Mouse (Mus musculus) midbrain, embryonic 10.5 days (tissue): ENCODE data around the gene Cnot11. TPM values are rescaled to one million over a fixed set of nuclear protein-coding genes. Genes with fewer than 3 reads are reported as not detected.
A peak's percentile ranks its signal among the peaks of the same experiment; 100 is the strongest.

Experiments
- DNase-seq: peaks from one replicate; pipeline ENCODE4 v3.0.0-alpha.2; 2017; ENCODE audit warnings: low spot score
- H3K27ac ChIP-seq: fragments of 300-500 bp; sonication (generic); replicated peaks from 2 replicates; pipeline ENCODE4 v1.5.1; 2016; ENCODE audit warnings: mild to moderate bottlenecking
- H3K27me3 ChIP-seq: fragments of 300-500 bp; sonication (generic); 2 replicates; pipeline ENCODE4 v1.6.1; 2016; ENCODE audit warnings: low read depth, mild to moderate bottlenecking; ENCODE audit not compliant: poor library complexity, severe bottlenecking
- H3K36me3 ChIP-seq: fragments of 300-500 bp; sonication (generic); 2 replicates; pipeline ENCODE4 v1.6.1; 2016; ENCODE audit warnings: mild to moderate bottlenecking, moderate library complexity
- H3K4me1 ChIP-seq: fragments of 300-500 bp; sonication (generic); 2 replicates; pipeline ENCODE4 v1.6.1; 2016
- H3K4me3 ChIP-seq: fragments of 300-500 bp; sonication (generic); 2 replicates; pipeline ENCODE4 v1.5.1; 2016; ENCODE audit warnings: mild to moderate bottlenecking, moderate library complexity
- H3K9me3 ChIP-seq: fragments of 300-500 bp; sonication (generic); replicated peaks from 2 replicates; pipeline ENCODE4 v1.6.1; 2016; ENCODE audit warnings: mild to moderate bottlenecking
- WGBS: fragments of 180-500 bp; shearing (Covaris S2); methylation state at CpG from one replicate; pipeline ENCODE4 v1.1.7; 2016; 5-methylcytosine and 5-hydroxymethylcytosine counted together
- polyA plus RNA-seq: library from polyadenylated mRNA; unstranded; fragments of >200 nt; fragmentation: Nextera tagmentation; extraction: Ambion mirVana; gene quantifications from 2 replicates; pipeline ENCODE4 v1.2.1, GENCODE M21; 2016

The Cnot11 gene
- 18.8 and 20.9 TPM in 2 replicates for polyA plus RNA-seq

DNA sequence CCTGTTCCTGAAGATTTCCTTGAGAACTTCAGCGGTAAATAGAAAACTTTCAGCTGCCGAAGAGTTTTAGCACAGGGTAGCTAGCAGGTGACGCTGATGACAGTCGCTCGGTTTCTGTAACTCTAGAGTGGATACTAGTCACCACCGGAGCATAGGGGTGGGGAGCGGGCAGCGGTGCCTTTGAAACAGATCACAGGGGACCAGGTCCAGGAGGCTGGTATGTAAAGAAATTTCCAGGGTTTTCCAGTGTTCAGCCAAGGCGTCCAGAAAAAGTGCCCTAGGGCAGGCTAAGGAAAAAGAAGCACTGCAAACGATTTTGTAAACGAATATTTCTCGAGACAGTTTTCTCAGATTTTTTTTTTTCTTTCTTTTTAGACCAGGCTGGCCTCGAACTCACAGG lies at the start of gene Cnot11:
Gene Cnot11, plus strand, starts transcription at position 162 of the 400 bp plus-strand sequence.
- peak within 1 kb of the TSS; percentile 96 for H3K27ac ChIP-seq
- DNase-seq, result no peak
- peaks cover 30% of the 10 kb centered on the region for H3K4me1 ChIP-seq
- H3K4me3 ChIP-seq, result peak within 1 kb of the TSS; percentile 97
- H3K27me3 ChIP-seq, result no peaks in the 10 kb centered on the region
- peaks cover 2% of the 10 kb centered on the region; the same call in 1 of the 2 replicates for H3K9me3 ChIP-seq
- H3K36me3 ChIP-seq, result peaks cover 23% of the 10 kb centered on the region
- 38% methylated on average over 13 of the region's 13 CpGs for WGBS

DNA sequence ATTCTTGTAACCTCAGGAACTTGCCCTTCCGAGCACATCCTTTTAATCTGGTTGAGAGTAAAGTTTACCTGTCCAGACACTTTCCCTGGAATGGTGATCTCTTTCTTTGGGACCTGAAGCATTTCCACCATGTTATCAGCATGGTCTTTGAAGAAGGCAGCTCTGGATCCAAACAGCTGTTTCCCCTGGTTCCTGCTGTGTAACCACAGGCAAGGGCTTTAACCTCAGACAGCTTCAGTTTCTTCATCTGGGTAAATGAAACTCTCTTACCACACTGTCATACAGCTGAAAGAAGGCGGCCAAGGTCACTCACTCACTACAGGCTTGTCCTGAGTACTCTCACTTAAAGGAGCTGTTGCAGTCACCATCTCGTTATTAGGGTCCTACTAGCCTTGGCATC lies 47.4 kb upstream of the Cnot11 start:
- no peak overlapping the region for H3K27ac ChIP-seq
- no peak overlapping the region for H3K4me3 ChIP-seq
- peaks cover 13% of the 10 kb centered on the region for H3K4me1 ChIP-seq
- no peaks in the 10 kb centered on the region for H3K36me3 ChIP-seq
- H3K27me3 ChIP-seq, result no peaks in the 10 kb centered on the region
- no peak for DNase-seq
- WGBS, result 78% methylated on average over 3 of the region's 3 CpGs
- H3K9me3 ChIP-seq, result no peaks in the 10 kb centered on the region

DNA sequence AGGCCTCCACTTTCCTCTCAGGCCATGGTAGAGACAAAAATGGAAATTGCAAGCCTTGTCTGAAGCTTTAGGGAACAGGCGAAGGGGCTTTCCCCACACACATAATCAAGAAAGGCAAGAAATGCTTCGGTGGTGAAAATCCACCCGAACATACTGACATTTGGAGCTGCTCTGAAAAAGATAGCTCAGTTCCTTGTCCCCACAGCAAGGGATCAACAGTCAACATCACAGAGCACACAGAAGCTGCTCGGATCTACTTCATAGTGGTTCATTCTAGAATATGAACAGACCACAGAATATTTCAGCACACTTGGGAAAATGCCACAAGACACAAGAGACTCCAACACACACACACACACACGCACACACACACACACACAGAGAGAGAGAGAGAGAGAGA lies 41.6 kb upstream of the Cnot11 start:
- no peaks in the 10 kb centered on the region for H3K36me3 ChIP-seq
- peaks cover 5% of the 10 kb centered on the region for H3K9me3 ChIP-seq
- H3K27ac ChIP-seq, result no peak overlapping the region
- H3K27me3 ChIP-seq, result no peaks in the 10 kb centered on the region
- 87% methylated on average over 5 of the region's 5 CpGs for WGBS
- no peak for DNase-seq
- no peak overlapping the region for H3K4me3 ChIP-seq
- no peaks in the 10 kb centered on the region for H3K4me1 ChIP-seq

DNA sequence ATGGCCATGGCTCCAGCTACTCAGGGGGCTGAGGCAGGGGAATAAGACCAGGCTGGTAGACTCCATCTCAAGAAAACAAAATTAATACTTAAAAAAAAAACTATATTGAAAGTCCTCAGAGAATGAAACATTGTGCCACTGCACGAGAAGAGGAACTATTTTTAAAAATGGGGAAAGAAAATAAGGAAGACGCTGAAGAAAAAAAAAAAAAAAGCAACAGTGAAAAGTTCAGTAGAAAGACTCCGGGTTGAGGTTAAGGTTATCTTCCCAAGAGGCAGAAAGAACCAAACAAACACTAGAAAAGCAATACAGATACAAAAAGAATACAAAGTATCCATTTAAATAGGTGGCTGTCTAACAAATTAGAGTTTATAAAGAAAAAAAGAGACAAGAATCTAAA lies 41.1 kb upstream of the Cnot11 start:
- 92% methylated on average over 3 of the region's 3 CpGs for WGBS

GRCm38 (mm10) chr1:39496995-39497394 lies 37.8 kb upstream of the Cnot11 start:
- WGBS, result 95% methylated on average over 4 of the region's 4 CpGs
- no peak overlapping the region for H3K4me3 ChIP-seq
- DNase-seq, result no peak
- no peak overlapping the region for H3K27ac ChIP-seq
- no peaks in the 10 kb centered on the region for H3K36me3 ChIP-seq
- H3K27me3 ChIP-seq, result no peaks in the 10 kb centered on the region
- no peaks in the 10 kb centered on the region for H3K4me1 ChIP-seq
- H3K9me3 ChIP-seq, result peaks cover 5% of the 10 kb centered on the region

More for the DNA sequence above, 41.1 kb upstream of the Cnot11 start:
- Histone ChIP-seq H3K4me3 (no peak overlapping the region), H3K9me3 (peaks cover 5% of the 10 kb centered on the region), H3K4me1 (no peaks in the 10 kb centered on the region), H3K27me3 (no peaks in the 10 kb centered on the region), H3K27ac (no peak overlapping the region), H3K36me3 (no peaks in the 10 kb centered on the region)
- DNase-seq, result no peak

- WGBS, result 88% methylated on average over 11 of the region's 11 CpGs
These were observed 37.0 kb upstream of the Cnot11 start for GRCm38 (mm10) chr1:39497748-39498147.

GRCm38 (mm10) chr1:39499485-39499941 lies 35.3 kb upstream of the Cnot11 start:
- H3K4me3 ChIP-seq, result no peak overlapping the region
- H3K4me1 ChIP-seq, result no peaks in the 10 kb centered on the region
- no peak overlapping the region for H3K27ac ChIP-seq
- DNase-seq, result no peak
- peaks cover 5% of the 10 kb centered on the region for H3K9me3 ChIP-seq
- WGBS, result 86% methylated on average over 2 of the region's 2 CpGs
- no peaks in the 10 kb centered on the region for H3K36me3 ChIP-seq
- H3K27me3 ChIP-seq, result no peaks in the 10 kb centered on the region

More at GRCm38 (mm10) chr1:39497748-39498147, 37.0 kb upstream of the Cnot11 start:
- Histone ChIP-seq H3K4me3 (no peak overlapping the region), H3K36me3 (no peaks in the 10 kb centered on the region), H3K27ac (no peak overlapping the region), H3K27me3 (no peaks in the 10 kb centered on the region), H3K9me3 (peaks cover 5% of the 10 kb centered on the region), H3K4me1 (no peaks in the 10 kb centered on the region)
- DNase-seq, result no peak

DNA sequence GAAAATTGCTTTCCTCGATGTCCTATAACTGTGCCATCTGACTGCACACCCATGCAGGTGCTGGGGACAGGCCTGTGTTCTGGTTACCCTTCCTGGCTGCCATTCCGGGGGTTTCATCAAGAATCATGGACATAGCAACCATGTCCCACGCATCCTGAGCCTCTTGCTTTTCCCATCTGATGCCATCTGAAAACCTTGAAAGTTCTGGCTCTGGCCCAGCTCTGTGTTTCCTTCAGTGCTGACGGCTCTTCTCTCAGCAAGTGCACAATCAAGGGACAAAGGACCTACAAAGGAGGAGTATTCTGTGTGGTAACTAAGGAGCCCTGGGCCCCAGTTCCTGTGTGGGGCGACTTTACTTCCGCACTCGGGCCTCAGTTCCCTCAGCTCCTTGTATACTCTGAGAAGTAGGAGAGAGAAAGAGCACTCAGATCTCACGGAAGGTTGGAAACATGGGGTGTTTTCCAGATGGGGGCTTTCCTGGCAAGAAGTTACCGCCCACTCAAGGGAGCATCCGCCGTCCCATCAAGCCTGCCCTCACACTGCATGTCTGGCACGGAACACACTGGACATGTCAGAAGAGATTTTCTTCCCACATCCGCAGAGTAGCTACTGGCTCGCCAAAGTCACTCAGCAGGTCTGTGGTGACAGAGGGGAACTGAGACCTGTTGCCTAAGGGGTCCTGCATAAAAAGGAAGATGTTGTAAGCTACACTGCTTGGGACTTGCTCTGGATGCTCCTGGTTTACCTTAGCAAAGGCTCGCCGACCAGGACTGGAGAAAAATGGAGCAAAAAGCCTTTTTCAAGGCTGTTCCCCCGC lies 31.8 kb upstream of the Cnot11 start:
- 0 out of 2 replicates have a peak, but pooled peaks cover 6% of the 10 kb centered on the region for H3K4me1 ChIP-seq
- H3K27ac ChIP-seq, result no peak overlapping the region
- H3K27me3 ChIP-seq, result no peaks in the 10 kb centered on the region
- H3K9me3 ChIP-seq, result no peaks in the 10 kb centered on the region
- WGBS, result 87% methylated on average over 17 of the region's 17 CpGs
- no peaks in the 10 kb centered on the region for H3K36me3 ChIP-seq
- no peak for DNase-seq
- no peak overlapping the region for H3K4me3 ChIP-seq

- 0 out of 2 replicates have a peak, but pooled peaks cover 6% of the 10 kb centered on the region for H3K4me1 ChIP-seq
- no peaks in the 10 kb centered on the region for H3K36me3 ChIP-seq
- no peaks in the 10 kb centered on the region for H3K9me3 ChIP-seq
- DNase-seq, result no peak
- H3K27ac ChIP-seq, result no peak overlapping the region
- no peak overlapping the region for H3K4me3 ChIP-seq
- no peaks in the 10 kb centered on the region for H3K27me3 ChIP-seq
- WGBS, result 20% methylated on average over 1 of the region's 1 CpGs
These were observed 30.5 kb upstream of the Cnot11 start for GRCm38 (mm10) chr1:39504261-39504660.

DNA sequence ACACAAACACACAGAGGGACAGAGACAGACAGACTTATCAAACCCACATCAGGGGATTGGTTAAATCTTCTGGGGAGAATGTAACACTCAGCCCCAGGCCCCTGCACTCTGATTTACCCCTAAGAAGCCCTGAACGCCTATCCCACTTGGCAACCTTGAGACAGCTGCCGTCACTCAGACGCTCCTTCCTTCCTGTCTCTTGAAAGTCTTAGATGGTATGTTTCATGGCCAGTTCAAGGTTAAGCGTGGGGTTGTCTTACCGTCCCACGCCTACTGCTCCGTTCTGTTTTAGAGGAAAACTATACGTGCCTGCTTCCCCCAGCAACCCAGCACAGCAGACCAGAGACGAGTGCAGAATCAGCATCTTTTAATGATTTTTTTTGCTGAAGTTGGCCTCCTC lies 29.2 kb upstream of the Cnot11 start:
- H3K36me3 ChIP-seq, result no peaks in the 10 kb centered on the region
- H3K4me1 ChIP-seq, result 0 out of 2 replicates have a peak, but pooled peaks cover 6% of the 10 kb centered on the region
- no peak overlapping the region for H3K27ac ChIP-seq
- WGBS, result 82% methylated on average over 9 of the region's 9 CpGs
- H3K9me3 ChIP-seq, result no peaks in the 10 kb centered on the region
- no peak for DNase-seq
- no peak overlapping the region for H3K4me3 ChIP-seq
- H3K27me3 ChIP-seq, result no peaks in the 10 kb centered on the region

GRCm38 (mm10) chr1:39511775-39512174 lies 23.0 kb upstream of the Cnot11 start:
- Histone ChIP-seq H3K27ac (no peak overlapping the region), H3K4me3 (no peak overlapping the region), H3K9me3 (no peaks in the 10 kb centered on the region), H3K4me1 (0 out of 2 replicates have a peak, but pooled peaks cover 4% of the 10 kb centered on the region), H3K36me3 (no peaks in the 10 kb centered on the region), H3K27me3 (no peaks in the 10 kb centered on the region)
- DNase-seq, result no peak
- WGBS, result 89% methylated on average over 8 of the region's 8 CpGs

DNA sequence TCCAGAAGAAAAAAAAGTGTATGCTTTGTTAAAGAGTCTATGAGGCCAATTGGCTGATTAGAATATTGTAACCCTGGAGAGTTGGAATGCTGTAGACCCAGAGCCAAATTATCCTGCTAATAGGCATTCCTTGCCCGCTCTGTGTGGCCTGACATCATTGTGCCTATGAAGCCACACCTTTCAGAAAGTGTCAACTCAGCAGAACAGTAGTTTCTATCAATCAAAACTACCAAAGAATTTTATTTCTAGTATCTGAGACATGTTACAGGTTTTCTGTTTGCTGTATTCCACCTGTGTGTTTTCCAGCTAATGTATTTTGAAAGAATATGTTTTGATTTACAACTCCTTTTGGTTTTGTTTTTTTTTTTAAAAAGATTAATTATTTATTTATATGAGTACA lies 22.6 kb upstream of the Cnot11 start:
- H3K27me3 ChIP-seq, result no peaks in the 10 kb centered on the region
- no peak for DNase-seq
- no peaks in the 10 kb centered on the region for H3K4me1 ChIP-seq
- H3K36me3 ChIP-seq, result no peaks in the 10 kb centered on the region
- 79% methylated on average over 1 of the region's 1 CpGs for WGBS
- H3K9me3 ChIP-seq, result no peaks in the 10 kb centered on the region
- H3K4me3 ChIP-seq, result no peak overlapping the region
- H3K27ac ChIP-seq, result no peak overlapping the region

DNA sequence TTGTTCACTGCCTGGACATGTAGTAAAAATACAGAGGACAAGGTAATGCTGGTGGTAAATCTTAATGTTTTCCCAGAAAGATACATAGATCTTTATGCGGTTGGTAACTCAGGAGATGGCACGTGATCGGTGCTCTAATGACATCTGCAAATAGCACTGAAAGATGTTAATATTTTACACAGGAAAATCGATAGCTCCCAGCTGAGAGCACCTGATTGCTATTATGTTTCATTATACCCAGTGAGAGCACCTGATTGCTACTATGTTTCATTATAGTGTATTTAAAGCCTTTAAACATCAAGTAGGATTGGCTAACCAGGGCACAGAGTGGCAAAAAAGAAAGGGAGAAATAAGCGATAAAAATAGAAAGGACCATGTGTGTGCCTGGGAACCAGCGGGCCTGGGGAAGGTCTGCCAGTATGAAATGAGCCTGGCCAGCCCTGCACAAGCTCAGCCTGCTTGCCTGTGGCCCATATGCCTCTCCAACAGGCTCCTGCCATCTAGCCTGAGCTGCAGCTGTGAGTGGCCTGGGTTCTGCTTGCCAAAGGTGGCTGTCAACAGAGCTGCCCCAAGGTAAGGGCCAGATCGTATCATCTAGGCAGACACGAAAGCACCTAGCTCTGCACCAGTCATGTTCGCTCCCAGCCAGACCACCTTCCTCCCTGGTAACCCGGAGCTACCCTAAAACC lies 19.3 kb upstream of the Cnot11 start:
- WGBS, result 87% methylated on average over 10 of the region's 10 CpGs
- no peak overlapping the region for H3K4me3 ChIP-seq
- DNase-seq, result no peak
- no peaks in the 10 kb centered on the region for H3K27me3 ChIP-seq
- H3K9me3 ChIP-seq, result 0 out of 2 replicates have a peak, but pooled peaks cover 5% of the 10 kb centered on the region
- no peaks in the 10 kb centered on the region for H3K4me1 ChIP-seq
- no peaks in the 10 kb centered on the region for H3K36me3 ChIP-seq
- no peak overlapping the region for H3K27ac ChIP-seq
